Mouse (Mus musculus) frontal cortex, postnatal 14 days (tissue): ENCODE data around the gene Clec11a.

Experiments
- DNase-seq, 2 experiments: peaks; one replicate each; pipeline ENCODE4 v3.0.0; 2022; ENCODE audit warnings: low spot score in 2 of 2

Gene Clec11a

GRCm38 (mm10) chr7:44277250-44277622 lies 29.5 kb downstream of the Clec11a start:
- peak in 1 of 2 experiments; percentile 43 for DNase-seq

GRCm38 (mm10) chr7:44276461-44277249 lies 30.0 kb downstream of the Clec11a start:
- no peak for DNase-seq

GRCm38 (mm10) chr7:44275546-44275945 lies 31.2 kb downstream of the Clec11a start:
- no peak for DNase-seq

GRCm38 (mm10) chr7:44274096-44274495 lies 32.6 kb downstream of the Clec11a start:
- DNase-seq = no peak

GRCm38 (mm10) chr7:44273446-44273845 lies 33.3 kb downstream of the Clec11a start:
- no peak for DNase-seq

GRCm38 (mm10) chr7:44272546-44272945 lies 34.2 kb downstream of the Clec11a start:
- no peak for DNase-seq

GRCm38 (mm10) chr7:44271309-44271708 lies 35.4 kb downstream of the Clec11a start:
- no peak for DNase-seq

GRCm38 (mm10) chr7:44269397-44269796 lies 37.3 kb downstream of the Clec11a start:
- DNase-seq = no peak

GRCm38 (mm10) chr7:44268117-44268516 lies 38.6 kb downstream of the Clec11a start:
- no peak for DNase-seq

GRCm38 (mm10) chr7:44262791-44263643 lies 43.7 kb downstream of the Clec11a start:
- peak; percentile 89 to 97 for DNase-seq

GRCm38 (mm10) chr7:44261147-44261546 lies 45.6 kb downstream of the Clec11a start, which contains the start of gene Gm15517:
Gene Gm15517 (plus strand): TSS chr7:44261447.
- DNase-seq = no peak

GRCm38 (mm10) chr7:44260410-44260809 lies 46.3 kb downstream of the Clec11a start:
- no peak for DNase-seq

GRCm38 (mm10) chr7:44257278-44257677 lies 49.4 kb downstream of the Clec11a start, which contains the start of gene Acp4:
Gene Acp4 (minus strand): TSS chr7:44257378.
- DNase-seq = no peak

- DNase-seq = no peak
These were observed 51.8 kb downstream of the Clec11a start for GRCm38 (mm10) chr7:44254930-44255329.

GRCm38 (mm10) chr7:44253023-44253616 lies 53.6 kb downstream of the Clec11a start:
- no peak for DNase-seq
